26 mouse cellular contexts compared by ENCODE assay signal in genomic region chr13:90819934-90820333, GRCm38 (mm10).
DNase-seq lines count a peak whose midpoint lies in the region; ATAC-seq and TF ChIP-seq lines count a peak whose summit lies in the region.
"Had no signal": no experiment of that assay in that cellular context is flagged by ENCODE, and none has a peak within 500 bp of the region (broad histone marks: within the 10 kb centered on the region; RNA-seq: fewer than 3 reads in every experiment).

No protein-coding gene starts in this region.

- no peak overlapping the region for H3K4me2 ChIP-seq in forebrain, embryonic 15.5 days (replicated peaks)
- H3K4me2 ChIP-seq in forebrain, embryonic 11.5 days (ENCODE audit: low read depth, low read length, severe bottlenecking) = no peak overlapping the region
- H3K4me2 ChIP-seq in limb, embryonic 11.5 days (ENCODE audit: low read depth, severe bottlenecking) = no peak overlapping the region
- H3K4me2 ChIP-seq in intestine, postnatal 0 days (replicated peaks; ENCODE audit: low read depth) = peak overlapping the region; percentile 24; the same call in 1 of the 2 replicates
- H3K4me2 ChIP-seq: embryonic facial prominence, embryonic 12.5 days; forebrain, embryonic 13.5 days; lung, embryonic 15.5 days; midbrain, embryonic 12.5 days; neural tube, embryonic 15.5 days; stomach, embryonic 15.5 days had no signal

- no peak overlapping the region for H3K27ac ChIP-seq in forebrain, embryonic 15.5 days (replicated peaks)
- H3K27ac ChIP-seq in forebrain, embryonic 11.5 days (ENCODE audit: low read depth, low read length) = no peak overlapping the region
- H3K27ac ChIP-seq in limb, embryonic 11.5 days (replicated peaks; ENCODE audit: low read depth, low read length) = no peak overlapping the region
- H3K27ac ChIP-seq in limb, embryonic 10.5 days = no peak overlapping the region
- no peak overlapping the region for H3K27ac ChIP-seq in intestine, postnatal 0 days (ENCODE audit: low read depth, low read length)
- H3K27ac ChIP-seq: embryonic facial prominence, embryonic 12.5 days; forebrain, embryonic 13.5 days; left cerebral cortex, adult 2 months; liver, embryonic 14.5 days; lung, embryonic 15.5 days; midbrain, embryonic 12.5 days; neural tube, embryonic 15.5 days; stomach, embryonic 15.5 days had no signal

- H3K27me3 ChIP-seq in forebrain, embryonic 15.5 days = no peaks in the 10 kb centered on the region
- H3K27me3 ChIP-seq in forebrain, embryonic 11.5 days (ENCODE audit: control insufficient read depth, insufficient read depth, low read length) = no peaks in the 10 kb centered on the region
- H3K27me3 ChIP-seq in limb, embryonic 11.5 days (ENCODE audit: control insufficient read depth, insufficient read depth, low read length) = no peaks in the 10 kb centered on the region
- no peaks in the 10 kb centered on the region for H3K27me3 ChIP-seq in limb, embryonic 10.5 days (ENCODE audit: low read depth, poor library complexity, severe bottlenecking)
- no peaks in the 10 kb centered on the region for H3K27me3 ChIP-seq in intestine, postnatal 0 days (replicated peaks; ENCODE audit: control insufficient read depth, insufficient read depth, low read length)
- H3K27me3 ChIP-seq: embryonic facial prominence, embryonic 12.5 days; forebrain, embryonic 13.5 days; lung, embryonic 15.5 days; midbrain, embryonic 12.5 days; neural tube, embryonic 15.5 days; Patski; stomach, embryonic 15.5 days had no signal

- ATAC-seq in forebrain, embryonic 15.5 days (replicated peaks) = peak; percentile 66
- ATAC-seq in forebrain, embryonic 11.5 days (replicated peaks; ENCODE audit: low FRiP score) = no peak
- no peak for ATAC-seq in limb, embryonic 11.5 days (ENCODE audit: insufficient number of reproducible peaks, low FRiP score, low TSS enrichment, low read depth)
- ATAC-seq in intestine, postnatal 0 days = no peak
- no peak for ATAC-seq in megakaryocyte-erythroid progenitor cell, adult 5-6 weeks (replicated peaks; ENCODE audit: low FRiP score, low TSS enrichment, poor library complexity, severe bottlenecking)
- ATAC-seq: forebrain, embryonic 13.5 days; hindbrain, embryonic 16.5 days; Patski had no signal

- 0 out of 2 replicates have a peak, but pooled peaks cover 5% of the 10 kb centered on the region for H3K4me1 ChIP-seq in forebrain, embryonic 15.5 days
- no peaks in the 10 kb centered on the region for H3K4me1 ChIP-seq in forebrain, embryonic 11.5 days (replicated peaks; ENCODE audit: control insufficient read depth, insufficient read depth, low read length)
- no peaks in the 10 kb centered on the region for H3K4me1 ChIP-seq in limb, embryonic 11.5 days (ENCODE audit: control insufficient read depth, insufficient read depth, low read length)
- peaks cover 30% of the 10 kb centered on the region for H3K4me1 ChIP-seq in limb, embryonic 10.5 days
- no peaks in the 10 kb centered on the region for H3K4me1 ChIP-seq in intestine, postnatal 0 days (replicated peaks; ENCODE audit: control insufficient read depth, insufficient read depth, low read length)
- H3K4me1 ChIP-seq: embryonic facial prominence, embryonic 12.5 days; forebrain, embryonic 13.5 days; lung, embryonic 15.5 days; neural tube, embryonic 15.5 days had no signal

- DNase-seq in forebrain, embryonic 11.5 days (ENCODE audit: low spot score) = no peak
- DNase-seq in limb, embryonic 11.5 days (ENCODE audit: low spot score) = peak; percentile 27
- no peak for DNase-seq in limb, embryonic 10.5 days (ENCODE audit: low spot score)
- peak; percentile 26 for DNase-seq in brain, embryonic 18.5 days (ENCODE audit: low read depth, low spot score)
- DNase-seq in urinary bladder, postnatal 36 days (ENCODE audit: low spot score in 2 of 2) = no peak
- DNase-seq: adrenal gland, postnatal 14 days; cerebellum, adult 2 months; cerebellum, postnatal 14 days; gastrocnemius, postnatal 10 days; kidney, adult 9 months; kidney, postnatal 14 days; liver; right cerebral cortex, postnatal 25 days had no signal

- TF ChIP-seq CTCF in intestine, postnatal 0 days (IDR thresholded peaks at IDR 0.05; ENCODE audit: low read depth) = no peak

- WGBS in forebrain, embryonic 15.5 days = 50% methylated on average over 7 of the region's 7 CpGs
- 68% methylated on average over 7 of the region's 7 CpGs for WGBS in forebrain, embryonic 11.5 days
- 18% methylated on average over 7 of the region's 7 CpGs for WGBS in limb, embryonic 11.5 days
- WGBS in limb, embryonic 10.5 days = 38% methylated on average over 7 of the region's 7 CpGs
- WGBS in intestine, postnatal 0 days = 46% methylated on average over 7 of the region's 7 CpGs

- no peaks in the 10 kb centered on the region for H3K9me3 ChIP-seq in forebrain, embryonic 15.5 days
- no peaks in the 10 kb centered on the region for H3K9me3 ChIP-seq in forebrain, embryonic 11.5 days (ENCODE audit: control insufficient read depth, low read length)
- H3K9me3 ChIP-seq in limb, embryonic 11.5 days (ENCODE audit: control insufficient read depth, low read length) = no peaks in the 10 kb centered on the region
- no peaks in the 10 kb centered on the region for H3K9me3 ChIP-seq in limb, embryonic 10.5 days (replicated peaks)
- H3K9me3 ChIP-seq in intestine, postnatal 0 days (ENCODE audit: control insufficient read depth) = no peaks in the 10 kb centered on the region
- H3K9me3 ChIP-seq: embryonic facial prominence, embryonic 12.5 days; forebrain, embryonic 13.5 days; lung, embryonic 15.5 days; midbrain, embryonic 12.5 days; neural tube, embryonic 15.5 days; stomach, embryonic 15.5 days had no signal

- H3K4me3 ChIP-seq in forebrain, embryonic 15.5 days = no peak overlapping the region
- H3K4me3 ChIP-seq in forebrain, embryonic 11.5 days (ENCODE audit: low read depth, low read length) = no peak overlapping the region
- no peak overlapping the region for H3K4me3 ChIP-seq in limb, embryonic 11.5 days (ENCODE audit: low read depth, low read length)
- H3K4me3 ChIP-seq in limb, embryonic 10.5 days = no peak overlapping the region
- no peak overlapping the region for H3K4me3 ChIP-seq in intestine, postnatal 0 days (ENCODE audit: low read depth, low read length)
- H3K4me3 ChIP-seq: embryonic facial prominence, embryonic 12.5 days; forebrain, embryonic 13.5 days; left cerebral cortex, adult 2 months; lung, embryonic 15.5 days; midbrain, embryonic 12.5 days; neural tube, embryonic 15.5 days; stomach, embryonic 15.5 days had no signal

- H3K36me3 ChIP-seq in forebrain, embryonic 15.5 days = no peaks in the 10 kb centered on the region
- H3K36me3 ChIP-seq in forebrain, embryonic 11.5 days (ENCODE audit: control insufficient read depth, insufficient read depth, low read length) = no peaks in the 10 kb centered on the region
- no peaks in the 10 kb centered on the region for H3K36me3 ChIP-seq in limb, embryonic 11.5 days (ENCODE audit: control insufficient read depth, insufficient read depth, low read length)
- no peaks in the 10 kb centered on the region for H3K36me3 ChIP-seq in limb, embryonic 10.5 days
- no peaks in the 10 kb centered on the region for H3K36me3 ChIP-seq in intestine, postnatal 0 days (ENCODE audit: control insufficient read depth, insufficient read depth)
- H3K36me3 ChIP-seq: embryonic facial prominence, embryonic 12.5 days; lung, embryonic 15.5 days; midbrain, embryonic 12.5 days; neural tube, embryonic 15.5 days; stomach, embryonic 15.5 days had no signal

- H3K9ac ChIP-seq in forebrain, embryonic 15.5 days (replicated peaks) = no peak overlapping the region
- no peak overlapping the region for H3K9ac ChIP-seq in forebrain, embryonic 11.5 days (ENCODE audit: low read length)
- H3K9ac ChIP-seq in limb, embryonic 11.5 days (ENCODE audit: low read length) = no peak overlapping the region
- no peak overlapping the region for H3K9ac ChIP-seq in intestine, postnatal 0 days (ENCODE audit: low read depth, low read length)
- H3K9ac ChIP-seq: embryonic facial prominence, embryonic 12.5 days; forebrain, embryonic 13.5 days; liver, embryonic 14.5 days; lung, embryonic 15.5 days; midbrain, embryonic 12.5 days; neural tube, embryonic 15.5 days; stomach, embryonic 15.5 days had no signal

Comparison
In these comparisons a context has a peak if more than half of its experiments do, and no peak if none do; other contexts are left out.
1. DNase-seq: peak in limb, embryonic 11.5 days (single experiment) and brain, embryonic 18.5 days (single experiment); none in forebrain, embryonic 11.5 days (single experiment), limb, embryonic 10.5 days (single experiment) and urinary bladder, postnatal 36 days (0 of 2).